Mouse (Mus musculus): Measurements from ENCODE around the gene Hopx. TPM values are rescaled to one million over a fixed set of nuclear protein-coding genes. Genes with fewer than 3 reads are reported as not detected.

The Hopx gene
- polyA plus RNA-seq, 1 experiment from 2014 or later, result 0.44 TPM

Other genes starting within 250 kb of the Hopx start
- 2.9 to 8.2 TPM (median 7.4 TPM) in 3 replicates for gene Aasdh, start 209.6 kb downstream of the Hopx start, polyA plus RNA-seq (2018)
- 77.7 to 138 TPM (median 78.9 TPM) in 3 replicates for gene Paics, start 163.8 kb downstream of the Hopx start, polyA plus RNA-seq (2018)
- gene Ppat, start 163.5 kb downstream of the Hopx start, polyA plus RNA-seq (2018), result 5.5 to 17.3 TPM (median 7.5 TPM) in 3 replicates
- 62.3 to 120 TPM (median 71.9 TPM) in 3 replicates for gene Srp72, start 140.4 kb downstream of the Hopx start, polyA plus RNA-seq (2018)
- not detected in 3 replicates for gene Arl9, start 111.1 kb downstream of the Hopx start, polyA plus RNA-seq (2018)
- not detected in 3 replicates for gene Thegl, start 99.1 kb downstream of the Hopx start, polyA plus RNA-seq (2018)
- gene Spink2, start 96.3 kb upstream of the Hopx start, polyA plus RNA-seq (2018), result not detected in 3 replicates
- 13.0 to 15.4 TPM (median 13.4 TPM) in 3 replicates for gene Rest, start 150.4 kb upstream of the Hopx start, polyA plus RNA-seq (2018)
- 8.2 to 15.4 TPM (median 8.7 TPM) in 3 replicates for gene Noa1, start 195.0 kb upstream of the Hopx start, polyA plus RNA-seq (2018)
- 27.8 to 77.7 TPM (median 32.7 TPM) in 3 replicates for gene Polr2b, start 195.0 kb upstream of the Hopx start, polyA plus RNA-seq (2018)